Mouse (Mus musculus) G1E (cell line): ENCODE measurements around the gene Gm10134.

Source experiments
- CTCF ChIP-seq: IDR thresholded peaks from 2 replicates; pipeline ENCODE4 v1.5.1; 2012; ENCODE audit warnings: low read depth, low read length, inconsistent platforms, mixed read lengths
- GATA1 ChIP-seq: IDR thresholded peaks from 2 replicates; pipeline ENCODE4 v1.6.1; 2012; ENCODE audit warnings: borderline replicate concordance, low read length, inconsistent platforms, mixed read lengths
- POLR2AphosphoS5 ChIP-seq: IDR thresholded peaks from 2 replicates; pipeline ENCODE4 v1.6.1; 2012; ENCODE audit warnings: low read depth, low read length, inconsistent platforms; ENCODE audit not compliant: insufficient replicate concordance
- TAL1 ChIP-seq: conservative IDR thresholded peaks from 2 replicates; pipeline ENCODE4 v1.6.1; 2012; ENCODE audit warnings: low read depth, low read length, inconsistent platforms, mixed read lengths

GRCm38 (mm10) chr2:28546560-28546959 is 40.7 kb downstream of the Gm10134 start:
- TF ChIP-seq CTCF (no peak), TAL1 (no peak), GATA1 (no peak), POLR2AphosphoS5 (no peak)
